Mouse (Mus musculus) myocyte (in vitro differentiated cells): ENCODE measurements around the gene Olfr111. TPM values are rescaled to one million over a fixed set of nuclear protein-coding genes. Genes with fewer than 3 reads are reported as not detected.
"Not testable (repeated sequence)": the region's sequence is repeated elsewhere in the genome, so short reads cannot be mapped to it uniquely, and the experiment has no call there.

Experiments used
- H3K27me3 ChIP-seq: one replicate; pipeline ENCODE4 v1.6.1; 2011; ENCODE audit not compliant: control insufficient read depth, insufficient read depth, insufficient read length
- H3K36me3 ChIP-seq: one replicate; pipeline ENCODE4 v1.6.1; 2011; ENCODE audit not compliant: control insufficient read depth, insufficient read depth
- H3K4me2 ChIP-seq: one replicate; pipeline ENCODE4 v1.6.1; 2011; ENCODE audit warnings: low read depth, control low read depth
- H3K4me3 ChIP-seq: one replicate; pipeline ENCODE4 v1.5.1; 2011; ENCODE audit warnings: mild to moderate bottlenecking, control low read depth, moderate library complexity
- H3K79me2 ChIP-seq: one replicate; pipeline ENCODE4 v1.6.1; 2011; ENCODE audit not compliant: control insufficient read depth, insufficient read depth
- H3ac ChIP-seq: one replicate; pipeline ENCODE4 v1.6.1; 2011; ENCODE audit not compliant: control insufficient read depth, insufficient read length
- CEBPB ChIP-seq: IDR thresholded peaks from 2 replicates; pipeline ENCODE4 v1.6.1; 2011; ENCODE audit warnings: mild to moderate bottlenecking, moderate library complexity; ENCODE audit not compliant: poor library complexity, insufficient read depth, severe bottlenecking
- E2F4 ChIP-seq: IDR thresholded peaks from one replicate; pipeline ENCODE4 v1.6.1; 2011; ENCODE audit warnings: mild to moderate bottlenecking, control low read depth, moderate library complexity; ENCODE audit not compliant: insufficient read depth
- MAX ChIP-seq: IDR thresholded peaks from one replicate; pipeline ENCODE4 v1.6.1; 2011; ENCODE audit warnings: low read depth, mild to moderate bottlenecking, control low read depth
- MYOD1 ChIP-seq, 3 experiments: IDR thresholded peaks; one replicate each; pipeline ENCODE4 v1.6.1; 2011; ENCODE audit warnings: control low read depth in 2 of 3, low read depth in 2 of 3, mild to moderate bottlenecking in 2 of 3, moderate library complexity in 1 of 3; ENCODE audit not compliant: insufficient read length in 2 of 3, control insufficient read depth in 1 of 3
- MYOG ChIP-seq, 3 experiments: IDR thresholded peaks; one replicate each; pipeline ENCODE4 v1.6.1; 2011; ENCODE audit warnings: control low read depth in 2 of 3, low read depth in 2 of 3, mild to moderate bottlenecking in 2 of 3; ENCODE audit not compliant: insufficient read length in 2 of 3, control insufficient read depth in 1 of 3, insufficient read depth in 1 of 3
- POLR2A ChIP-seq: IDR thresholded peaks from one replicate; pipeline ENCODE4 v1.6.1; 2011; ENCODE audit warnings: low read depth, mild to moderate bottlenecking, control low read depth, moderate library complexity; ENCODE audit not compliant: insufficient read length
- POLR2AphosphoS2 ChIP-seq: IDR thresholded peaks from one replicate; pipeline ENCODE4 v1.6.1; 2011; ENCODE audit warnings: low read depth, control low read depth; ENCODE audit not compliant: insufficient read length
- REST ChIP-seq: IDR thresholded peaks from one replicate; pipeline ENCODE4 v1.6.1; 2011; ENCODE audit warnings: mild to moderate bottlenecking, control low read depth, moderate library complexity; ENCODE audit not compliant: insufficient read depth, insufficient read length
- SRF ChIP-seq: IDR thresholded peaks from one replicate; pipeline ENCODE4 v1.6.1; 2011; ENCODE audit warnings: low read depth; ENCODE audit not compliant: control insufficient read depth, insufficient read length
- TCF12 ChIP-seq: IDR thresholded peaks from one replicate; pipeline ENCODE4 v1.6.1; 2011; ENCODE audit warnings: mild to moderate bottlenecking, control low read depth; ENCODE audit not compliant: poor library complexity, insufficient read depth, severe bottlenecking
- TCF3 ChIP-seq: IDR thresholded peaks from one replicate; pipeline ENCODE4 v1.6.1; 2011; ENCODE audit warnings: low read depth, control low read depth; ENCODE audit not compliant: insufficient read length
- USF1 ChIP-seq: IDR thresholded peaks from one replicate; pipeline ENCODE4 v1.6.1; 2011; ENCODE audit warnings: low read depth, mild to moderate bottlenecking, control low read depth, moderate library complexity
- polyA plus RNA-seq: library from polyadenylated mRNA; unstranded; fragments of >200 nt; fragmentation: generic; extraction: Trizol; gene quantifications from one replicate; pipeline ENCODE4 v1.2.1, GENCODE M21; 2012; ENCODE audit warnings: missing spikeins

The Olfr111 gene
- polyA plus RNA-seq, 1 experiment, result not detected

DNA sequence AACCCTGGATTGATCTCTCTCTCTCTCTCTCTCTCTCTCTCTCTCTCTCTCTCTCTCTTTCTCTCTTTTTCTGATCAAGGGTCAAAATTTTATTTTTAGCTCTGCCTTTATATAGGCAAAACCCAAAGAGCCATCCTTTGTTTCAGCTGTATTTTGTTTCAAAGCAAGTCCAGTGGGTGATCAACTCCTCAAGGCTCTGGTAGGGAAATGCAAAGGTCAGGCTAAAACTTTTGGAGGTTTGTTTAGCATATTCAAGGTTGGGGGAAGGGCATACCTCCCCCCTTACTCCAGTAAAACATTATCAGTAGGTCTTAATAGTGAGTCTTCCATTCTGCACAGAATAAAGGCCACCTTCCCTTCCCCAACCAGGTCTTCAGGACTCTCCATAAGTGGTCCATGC is 27.3 kb downstream of the Olfr111 start:
- no peak overlapping the region for H3K4me3 ChIP-seq
- no peak for TF ChIP-seq MYOG (IDR thresholded peaks at IDR 0.05; ENCODE audit: control insufficient read depth in 1 of 3, insufficient read depth in 1 of 3, insufficient read length in 2 of 3, low read depth in 2 of 3)
- no peak for TF ChIP-seq REST
- TF ChIP-seq POLR2A, result no peak
- no peak for TF ChIP-seq E2F4
- no peak for TF ChIP-seq MYOD1 (IDR thresholded peaks at IDR 0.05; ENCODE audit: control insufficient read depth in 1 of 3, insufficient read length in 2 of 3, low read depth in 2 of 3)
- H3ac ChIP-seq, result no peak overlapping the region
- H3K27me3 ChIP-seq, result no peaks in the 10 kb centered on the region
- no peaks in the 10 kb centered on the region for H3K36me3 ChIP-seq
- no peaks in the 10 kb centered on the region for H3K79me2 ChIP-seq
- no peak overlapping the region for H3K4me2 ChIP-seq

- H3K4me2 ChIP-seq, H3ac ChIP-seq, H3K36me3 ChIP-seq, H3K79me2 ChIP-seq, H3K4me3 ChIP-seq, H3K27me3 ChIP-seq: not testable (repeated sequence)
Observed at GRCm38 (mm10) chr17:37538416-37538815, 30.6 kb downstream of the Olfr111 start.

DNA sequence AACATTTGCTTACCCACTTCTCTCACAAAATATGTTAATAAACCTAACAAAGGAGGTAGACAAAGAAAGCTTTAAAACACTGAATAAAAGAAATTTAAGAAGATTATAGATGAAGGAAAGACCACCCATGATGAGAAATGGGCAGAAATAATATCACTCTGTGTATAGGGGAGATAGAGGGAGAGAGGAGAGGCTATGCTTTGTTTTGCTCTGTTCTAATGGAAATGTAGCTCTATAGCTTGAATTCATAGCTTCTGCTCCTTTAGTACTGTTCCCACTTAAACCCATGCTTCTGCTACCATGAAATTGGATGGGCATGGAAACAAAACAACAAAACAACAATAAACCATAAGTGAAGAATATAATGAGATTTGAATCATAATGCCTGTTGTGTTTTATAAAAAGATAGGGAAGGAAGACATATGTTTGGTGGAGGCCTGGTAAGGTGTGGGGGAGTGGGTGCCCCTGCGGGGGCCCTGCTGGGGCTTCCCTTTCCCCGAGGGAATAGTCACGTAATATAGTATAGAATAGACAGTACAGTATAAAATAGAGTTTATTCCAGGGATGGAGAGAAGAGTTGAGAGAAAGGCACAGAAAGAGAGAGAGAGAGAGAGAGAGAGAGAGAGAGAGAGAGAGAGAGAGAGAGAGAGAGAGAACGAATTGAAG is 33.8 kb downstream of the Olfr111 start:
- no peaks in the 10 kb centered on the region for H3K27me3 ChIP-seq
- H3K36me3 ChIP-seq, result no peaks in the 10 kb centered on the region
- H3K79me2 ChIP-seq, result no peaks in the 10 kb centered on the region
- no peak overlapping the region for H3ac ChIP-seq
- no peak overlapping the region for H3K4me2 ChIP-seq
- H3K4me3 ChIP-seq, result no peak overlapping the region
- TF ChIP-seq CEBPB (no peak), MYOG (IDR thresholded peaks at IDR 0.05; ENCODE audit: control insufficient read depth in 1 of 3, insufficient read depth in 1 of 3, insufficient read length in 2 of 3, low read depth in 2 of 3) (no peak), TCF3 (no peak), USF1 (no peak), MYOD1 (IDR thresholded peaks at IDR 0.05; ENCODE audit: control insufficient read depth in 1 of 3, insufficient read length in 2 of 3, low read depth in 2 of 3) (no peak), SRF (no peak), POLR2A (no peak)

GRCm38 (mm10) chr17:37543800-37544435 is 36.1 kb downstream of the Olfr111 start:
- Histone ChIP-seq H3K79me2 (no peaks in the 10 kb centered on the region), H3ac (no peak overlapping the region), H3K4me2 (no peak overlapping the region), H3K36me3 (no peaks in the 10 kb centered on the region), H3K4me3 (no peak overlapping the region), H3K27me3 (no peaks in the 10 kb centered on the region)
- TF ChIP-seq MAX (no peak), POLR2A (no peak), REST (no peak), MYOG (IDR thresholded peaks at IDR 0.05; ENCODE audit: control insufficient read depth in 1 of 3, insufficient read depth in 1 of 3, insufficient read length in 2 of 3, low read depth in 2 of 3) (no peak), TCF3 (no peak), CEBPB (no peak), TCF12 (no peak), SRF (no peak), POLR2AphosphoS2 (no peak), USF1 (no peak), MYOD1 (IDR thresholded peaks at IDR 0.05; ENCODE audit: control insufficient read depth in 1 of 3, insufficient read length in 2 of 3, low read depth in 2 of 3) (no peak), E2F4 (no peak)

DNA sequence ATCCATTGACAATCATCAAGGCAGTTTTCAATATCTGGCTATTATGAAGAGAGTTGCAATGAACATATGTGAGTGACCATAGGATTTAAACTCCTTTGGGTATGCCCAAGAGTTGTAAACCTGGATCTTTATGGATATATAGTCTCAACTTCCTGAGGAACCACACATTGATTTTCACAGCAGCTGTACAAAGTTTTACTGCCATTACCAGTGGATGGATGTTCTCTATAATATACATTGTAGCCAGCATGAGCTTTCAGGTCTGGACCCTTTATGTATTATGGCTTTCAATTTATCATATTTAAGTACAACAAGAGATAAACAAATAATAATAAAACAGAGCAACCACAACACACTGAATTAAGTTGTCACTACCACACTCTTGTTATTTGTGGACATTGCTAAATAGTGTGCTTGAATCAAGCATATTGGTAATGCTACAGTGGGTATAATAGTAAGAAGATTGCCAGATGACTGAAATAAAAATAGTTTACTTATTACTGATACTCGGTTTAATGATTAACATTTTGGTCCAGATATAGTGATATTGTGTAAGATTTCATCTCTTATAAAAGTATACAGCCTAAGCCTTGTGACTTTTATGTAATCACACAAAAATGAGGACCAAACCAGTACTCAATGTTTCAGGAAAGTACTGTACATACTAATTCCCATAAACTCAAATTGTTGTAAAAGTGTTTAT is 51.2 kb downstream of the Olfr111 start:
- Histone ChIP-seq H3ac (no peak overlapping the region), H3K36me3 (no peaks in the 10 kb centered on the region), H3K4me3 (no peak overlapping the region), H3K27me3 (no peaks in the 10 kb centered on the region), H3K4me2 (no peak overlapping the region), H3K79me2 (no peaks in the 10 kb centered on the region)
- TF ChIP-seq TCF12 (no peak), MAX (no peak), POLR2A (no peak), REST (no peak), MYOD1 (IDR thresholded peaks at IDR 0.05; ENCODE audit: control insufficient read depth in 1 of 3, insufficient read length in 2 of 3, low read depth in 2 of 3) (no peak), MYOG (IDR thresholded peaks at IDR 0.05; ENCODE audit: control insufficient read depth in 1 of 3, insufficient read depth in 1 of 3, insufficient read length in 2 of 3, low read depth in 2 of 3) (no peak), E2F4 (no peak), POLR2AphosphoS2 (no peak), TCF3 (no peak), USF1 (no peak), CEBPB (no peak), SRF (no peak)
